Mouse (Mus musculus) C2C12 (cell line): Measurements from ENCODE around the gene Pou6f1. TPM values are rescaled to one million over a fixed set of nuclear protein-coding genes. Genes with fewer than 3 reads are reported as not detected.
"Not testable (repeated sequence)": the region's sequence is repeated elsewhere in the genome, so short reads cannot be mapped to it uniquely, and the experiment has no call there.

ENCODE experiments used
- H3K27me3 ChIP-seq: one replicate; pipeline ENCODE4 v1.6.1; 2011; ENCODE audit not compliant: control insufficient read depth, insufficient read depth, insufficient read length
- H3K36me3 ChIP-seq: one replicate; pipeline ENCODE4 v1.6.1; 2011; ENCODE audit not compliant: control insufficient read depth, insufficient read depth
- H3K4me3 ChIP-seq: one replicate; pipeline ENCODE4 v1.5.1; 2011; ENCODE audit warnings: mild to moderate bottlenecking, control low read depth; ENCODE audit not compliant: poor library complexity, insufficient read depth, severe bottlenecking
- H3K79me2 ChIP-seq: one replicate; pipeline ENCODE4 v1.6.1; 2011; ENCODE audit not compliant: control insufficient read depth, insufficient read depth
- H3K79me3 ChIP-seq: one replicate; pipeline ENCODE4 v1.6.1; 2011; ENCODE audit warnings: low read depth, control low read depth
- H3ac ChIP-seq: one replicate; pipeline ENCODE3; 2011; ENCODE audit warnings: low read depth; ENCODE audit not compliant: control insufficient read depth, insufficient read length
- CEBPB ChIP-seq: IDR thresholded peaks from one replicate; pipeline ENCODE4 v1.6.1; 2011; ENCODE audit warnings: low read depth, mild to moderate bottlenecking, control low read depth, moderate library complexity
- CTCF ChIP-seq: IDR thresholded peaks from one replicate; pipeline ENCODE4 v1.5.1; 2011; ENCODE audit not compliant: control insufficient read depth, insufficient read depth, insufficient read length
- FOSL1 ChIP-seq: IDR thresholded peaks from one replicate; pipeline ENCODE4 v1.8.0; 2011; ENCODE audit warnings: mild to moderate bottlenecking, low read length; ENCODE audit not compliant: poor library complexity, insufficient read depth, severe bottlenecking
- MAX ChIP-seq: IDR thresholded peaks from one replicate; pipeline ENCODE4 v1.6.1; 2011; ENCODE audit warnings: mild to moderate bottlenecking, control low read depth
- MYOD1 ChIP-seq: IDR thresholded peaks from one replicate; pipeline ENCODE4 v1.6.1; 2011; ENCODE audit warnings: low read depth; ENCODE audit not compliant: control insufficient read depth, insufficient read length
- MYOG ChIP-seq: IDR thresholded peaks from one replicate; pipeline ENCODE4 v1.6.1; 2011; ENCODE audit not compliant: control insufficient read depth, insufficient read length; ENCODE audit errors: extremely low read depth
- USF1 ChIP-seq: IDR thresholded peaks from one replicate; pipeline ENCODE4 v1.6.1; 2011; ENCODE audit warnings: low read depth, mild to moderate bottlenecking, control low read depth, moderate library complexity
- polyA plus RNA-seq: library from polyadenylated mRNA; unstranded; fragments of >200 nt; fragmentation: generic; extraction: Trizol; gene quantifications from one replicate; pipeline ENCODE4 v1.2.1, GENCODE M21; 2012; ENCODE audit warnings: missing spikeins

Pou6f1 gene
- polyA plus RNA-seq, 1 experiment = 5.5 TPM

- peak within 1 kb of the TSS; percentile 93 for H3ac ChIP-seq
- H3K79me3 ChIP-seq = peaks cover 21% of the 10 kb centered on the region
- peaks cover 33% of the 10 kb centered on the region for H3K79me2 ChIP-seq
- peak; percentile 97 for TF ChIP-seq MAX
- no peak for TF ChIP-seq MYOD1
- TF ChIP-seq FOSL1 = no peak
- TF ChIP-seq CEBPB = no peak
- H3K36me3 ChIP-seq = peaks cover 16% of the 10 kb centered on the region
- H3K27me3 ChIP-seq = no peaks in the 10 kb centered on the region
- peak within 1 kb of the TSS; percentile 89 for H3K4me3 ChIP-seq
Observed at GRCm38 (mm10) chr15:100551326-100552307, 48.2 kb downstream of the Pou6f1 start, which contains the start of gene Tfcp2. Tfcp2 (minus strand) TSS chr15:100552008.

GRCm38 (mm10) chr15:100550280-100550679, 49.5 kb downstream of the Pou6f1 start:
- H3K27me3 ChIP-seq = no peaks in the 10 kb centered on the region
- peaks cover 16% of the 10 kb centered on the region for H3K36me3 ChIP-seq
- H3ac ChIP-seq = no peak overlapping the region
- peaks cover 33% of the 10 kb centered on the region for H3K79me2 ChIP-seq
- H3K4me3 ChIP-seq = peak overlapping the region; percentile 89
- no peak for TF ChIP-seq USF1
- peaks cover 21% of the 10 kb centered on the region for H3K79me3 ChIP-seq

- H3K79me3 ChIP-seq, H3K4me3 ChIP-seq, H3K79me2 ChIP-seq, H3ac ChIP-seq, H3K27me3 ChIP-seq, H3K36me3 ChIP-seq: not testable (repeated sequence)
Observed at GRCm38 (mm10) chr15:100543651-100544030, 56.1 kb downstream of the Pou6f1 start.

- not testable (repeated sequence) for H3K36me3 ChIP-seq, H3K27me3 ChIP-seq, H3K79me2 ChIP-seq, H3ac ChIP-seq, H3K4me3 ChIP-seq, H3K79me3 ChIP-seq
Observed at GRCm38 (mm10) chr15:100542876-100543650, 56.7 kb downstream of the Pou6f1 start.

GRCm38 (mm10) chr15:100541426-100541825, 58.4 kb downstream of the Pou6f1 start:
- Histone ChIP-seq H3K79me2 (peaks cover 7% of the 10 kb centered on the region), H3K4me3 (no peak overlapping the region), H3K79me3 (peaks cover 2% of the 10 kb centered on the region), H3ac (no peak overlapping the region), H3K36me3 (no peaks in the 10 kb centered on the region), H3K27me3 (no peaks in the 10 kb centered on the region)
- no peak for TF ChIP-seq CTCF
- TF ChIP-seq MYOD1 = no peak
- no peak for TF ChIP-seq MAX
- no peak for TF ChIP-seq CEBPB
- no peak for TF ChIP-seq USF1
- no peak for TF ChIP-seq FOSL1
- no peak for TF ChIP-seq MYOG

GRCm38 (mm10) chr15:100541001-100541400, 58.8 kb downstream of the Pou6f1 start:
- H3ac ChIP-seq, H3K4me3 ChIP-seq, H3K79me3 ChIP-seq, H3K27me3 ChIP-seq, H3K36me3 ChIP-seq: not testable (repeated sequence)
- H3K79me2 ChIP-seq = peaks cover 12% of the 10 kb centered on the region

GRCm38 (mm10) chr15:100539411-100539810, 60.4 kb downstream of the Pou6f1 start:
- H3K79me3 ChIP-seq = peaks cover 2% of the 10 kb centered on the region
- H3K79me2 ChIP-seq = peaks cover 16% of the 10 kb centered on the region
- no peak overlapping the region for H3K4me3 ChIP-seq
- no peaks in the 10 kb centered on the region for H3K36me3 ChIP-seq
- no peaks in the 10 kb centered on the region for H3K27me3 ChIP-seq
- H3ac ChIP-seq = no peak overlapping the region
- TF ChIP-seq CTCF (no peak), MAX (no peak), MYOD1 (no peak), USF1 (no peak), MYOG (no peak), CEBPB (no peak), FOSL1 (no peak)
